Mouse (Mus musculus) mouse trophoblast stem cell (cell line): Measurements from ENCODE around the gene Zbtb20.

Experiments used
- in situ Hi-C, 2 experiments: fragments of 300-500 bp; cut with MseI, MboI; formaldehyde crosslinking; loops; 2 replicates in 1 of 2; 3 replicates in 1 of 2; pipeline ENCODE4 v1.15.1; 2025

The Zbtb20 gene

DNA sequence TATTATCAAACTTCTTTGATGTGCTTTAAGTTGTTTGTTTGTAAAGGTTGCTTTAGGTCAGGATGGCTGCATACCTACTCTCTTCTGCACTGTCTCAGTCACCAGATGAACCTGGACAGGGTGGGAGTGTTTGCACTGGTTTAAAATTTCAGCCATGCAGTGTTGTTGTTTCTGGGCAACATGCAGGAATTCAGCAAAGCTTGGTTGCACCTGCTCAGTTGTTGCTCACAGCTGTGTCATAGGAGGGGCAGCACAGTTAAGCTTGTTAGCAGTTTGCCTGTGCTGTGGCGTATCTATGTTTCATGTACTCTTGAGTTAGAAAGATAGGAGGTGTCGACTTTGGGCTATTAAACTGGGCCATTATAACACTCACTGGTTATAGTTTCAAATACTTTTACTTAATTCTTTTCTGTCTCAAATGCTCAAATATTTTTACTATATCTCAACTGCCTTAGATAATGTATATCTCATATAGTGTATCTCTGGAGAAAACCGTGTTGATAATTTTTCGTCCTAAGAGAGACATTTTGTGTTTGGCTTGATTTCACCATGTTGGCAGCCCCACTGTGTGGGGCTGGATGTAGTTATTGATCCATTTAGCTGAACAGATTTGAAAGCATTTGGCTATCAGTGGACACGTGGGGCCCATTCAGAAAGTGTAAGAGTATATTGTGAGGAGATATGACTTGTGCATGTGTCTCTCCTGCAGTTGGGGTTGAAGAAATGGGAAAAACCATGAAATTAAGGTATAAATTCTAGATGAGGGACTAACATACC is 197.3 kb downstream of the Zbtb20 start:
- in situ Hi-C loops: no loop called here

DNA sequence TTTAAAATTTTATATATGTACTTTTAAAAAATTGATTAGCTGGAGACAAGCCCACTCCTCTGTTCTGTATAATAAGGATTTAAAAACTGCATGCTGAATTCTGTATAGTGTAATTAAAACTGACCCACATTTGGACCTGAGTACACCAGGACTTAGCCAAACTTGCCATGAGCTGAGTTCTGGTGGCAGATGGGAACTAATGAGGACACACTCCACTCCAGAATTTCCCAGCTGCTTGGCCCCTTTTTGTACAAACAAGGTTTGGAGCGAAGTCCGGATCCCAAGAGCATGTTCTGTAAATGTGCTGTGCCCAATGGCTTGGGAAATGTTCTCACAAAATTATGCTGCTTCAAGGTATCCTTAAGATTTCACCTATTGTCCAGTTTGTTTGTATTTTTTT is 204.7 kb downstream of the Zbtb20 start:
- in situ Hi-C loops: no loop called here

DNA sequence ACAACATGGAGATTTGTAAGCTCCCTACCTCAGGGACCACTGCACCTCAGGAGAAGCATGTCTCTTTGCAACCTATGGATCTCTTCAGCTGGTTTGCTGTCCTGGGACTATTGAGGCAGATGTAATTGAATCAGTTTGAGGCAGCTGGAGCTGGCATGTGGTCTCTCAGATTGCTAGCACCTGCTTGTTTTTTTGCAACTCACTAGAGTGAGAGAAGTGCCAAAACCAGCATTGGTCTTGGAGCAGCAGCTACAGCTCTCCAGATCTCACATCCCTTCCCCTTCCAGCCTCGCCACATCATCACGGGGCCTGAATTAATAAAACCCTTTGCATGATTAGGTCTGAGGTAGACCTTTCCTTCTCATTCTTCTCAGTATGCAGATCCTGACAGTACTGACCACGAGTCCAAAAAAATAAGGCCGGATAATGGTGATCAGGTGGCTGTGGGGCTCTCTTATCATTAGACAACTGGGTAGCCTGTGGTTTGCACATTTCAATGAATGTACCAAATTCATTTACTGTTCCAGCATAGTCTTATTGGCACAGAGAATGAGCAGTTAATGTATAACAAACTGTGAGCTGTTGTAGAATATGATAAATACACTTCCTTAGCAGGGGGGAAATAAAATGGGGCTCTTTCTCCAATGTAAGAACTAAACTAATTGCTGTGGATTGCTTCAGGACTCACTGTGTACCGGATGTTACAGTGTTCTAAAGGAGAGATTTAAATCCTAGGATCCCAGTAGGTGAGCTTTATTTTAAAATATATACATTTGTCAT is 205.4 kb downstream of the Zbtb20 start:
- in situ Hi-C loops: no loop called here

DNA sequence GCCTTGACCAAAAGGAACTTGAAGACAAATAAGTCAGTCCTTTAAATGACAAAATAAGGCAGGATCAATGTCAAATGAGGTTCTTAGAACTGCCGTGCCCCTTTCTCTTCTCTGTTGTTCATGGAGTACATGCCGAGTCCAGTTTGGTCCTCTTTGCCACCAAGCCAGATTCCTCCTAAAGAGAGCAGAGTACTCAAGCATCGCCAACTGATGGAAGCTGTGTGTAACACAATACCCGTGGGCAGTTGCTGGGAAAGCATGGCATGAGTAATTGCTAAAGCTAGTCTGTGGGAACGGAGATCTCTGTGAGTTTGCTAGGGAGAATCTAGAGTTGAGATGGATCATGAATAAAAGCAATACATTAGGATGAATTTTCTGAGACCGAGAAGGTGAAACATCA is 206.3 kb downstream of the Zbtb20 start:
- in situ Hi-C loops: no loop called here

DNA sequence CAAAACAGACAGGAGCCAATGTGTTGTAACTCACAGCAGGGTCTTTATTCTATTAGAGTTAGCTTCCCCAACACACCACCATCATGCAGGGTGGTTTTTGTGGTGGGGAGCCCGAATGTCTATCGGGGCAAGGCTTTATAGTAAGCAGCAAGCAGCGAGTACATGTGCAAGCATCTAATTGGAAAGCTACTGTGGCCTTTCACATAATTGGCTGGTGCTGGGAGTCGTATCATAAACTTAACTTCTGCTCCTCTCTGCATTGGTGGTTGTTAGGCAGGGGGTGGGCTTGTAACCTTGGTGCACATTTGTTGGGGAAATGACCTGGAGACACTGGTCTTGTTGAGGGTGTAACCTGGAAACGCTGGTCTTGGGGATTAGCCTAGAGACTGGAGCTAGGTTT is 207.1 kb downstream of the Zbtb20 start:
- in situ Hi-C loops: no loop called here

DNA sequence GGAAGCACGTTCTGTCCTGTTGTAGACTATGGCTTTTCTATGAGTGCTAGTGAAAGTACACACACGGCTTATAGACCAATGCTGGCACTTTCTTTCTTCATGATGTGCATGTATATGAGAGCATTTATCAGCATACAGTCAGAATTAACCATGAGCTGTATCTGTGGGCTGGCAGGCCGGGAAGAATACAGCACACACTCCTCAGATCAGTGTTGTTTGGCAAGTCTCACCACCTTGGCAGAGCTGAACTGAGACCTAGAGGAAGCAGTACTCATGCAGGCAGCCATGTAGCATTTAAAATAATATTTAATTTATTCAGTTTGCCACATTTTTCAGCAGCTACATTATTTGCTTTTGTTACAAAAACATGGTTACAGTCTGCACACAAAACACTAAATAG is 214.5 kb downstream of the Zbtb20 start:
- in situ Hi-C loops: no loop called here

DNA sequence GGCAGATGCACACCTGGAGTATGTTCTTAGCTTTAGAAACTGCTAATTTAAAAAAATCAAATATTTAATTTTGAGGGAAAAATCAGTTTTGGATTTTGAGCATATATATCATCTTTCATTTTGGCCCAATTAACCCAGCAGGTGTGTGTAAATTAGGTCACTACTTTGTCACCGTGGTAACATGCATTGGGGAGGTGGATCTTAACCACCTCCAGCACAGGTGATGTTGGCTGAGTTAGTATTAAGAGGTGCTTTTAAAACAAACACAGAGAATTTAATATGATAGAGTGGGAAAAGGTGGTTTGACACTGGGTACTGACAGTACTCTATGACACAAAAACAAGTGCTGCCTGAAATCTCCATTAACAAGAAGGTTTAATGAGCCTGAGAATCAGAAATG is 218.5 kb downstream of the Zbtb20 start:
- in situ Hi-C loops: no loop called here

DNA sequence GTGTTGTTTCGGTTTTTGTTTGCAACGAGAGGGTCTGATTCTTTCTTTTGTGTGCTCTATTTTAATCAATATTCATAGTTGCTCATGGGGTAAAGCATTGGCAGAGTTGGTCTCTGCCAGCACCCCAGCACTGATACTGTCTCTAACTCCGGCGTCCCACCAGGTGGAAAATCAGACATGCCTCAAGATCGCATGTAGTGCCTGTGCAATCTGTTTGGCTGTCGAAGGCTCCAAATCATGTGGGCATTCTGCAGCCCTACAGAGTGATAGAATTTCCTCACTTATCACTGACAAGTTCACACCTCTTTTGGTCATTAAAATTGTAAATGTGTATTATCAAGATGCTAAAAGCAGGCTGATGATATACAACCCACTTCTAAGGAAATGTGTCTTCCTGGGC is 219.1 kb downstream of the Zbtb20 start:
- in situ Hi-C loops: no loop called here

DNA sequence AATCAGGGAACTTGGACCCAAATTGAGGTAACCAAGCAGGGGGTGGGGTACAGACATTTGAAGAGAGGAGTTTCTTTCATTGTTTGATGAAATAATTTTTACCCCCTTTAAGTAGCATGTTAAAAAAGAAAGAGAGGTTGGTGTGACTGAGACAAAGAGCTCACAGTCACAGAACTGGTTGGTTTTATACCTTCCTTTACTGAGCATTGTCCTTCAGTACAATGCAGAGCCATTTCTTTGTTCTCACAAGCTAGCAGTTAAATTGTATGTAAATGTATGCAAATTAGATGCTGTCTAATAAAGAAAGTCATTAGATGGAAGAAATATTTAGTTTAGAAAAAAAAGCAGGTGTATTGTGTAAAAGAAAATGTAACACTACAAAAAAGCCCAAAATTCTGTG is 220.4 kb downstream of the Zbtb20 start:
- in situ Hi-C loops: no loop called here

DNA sequence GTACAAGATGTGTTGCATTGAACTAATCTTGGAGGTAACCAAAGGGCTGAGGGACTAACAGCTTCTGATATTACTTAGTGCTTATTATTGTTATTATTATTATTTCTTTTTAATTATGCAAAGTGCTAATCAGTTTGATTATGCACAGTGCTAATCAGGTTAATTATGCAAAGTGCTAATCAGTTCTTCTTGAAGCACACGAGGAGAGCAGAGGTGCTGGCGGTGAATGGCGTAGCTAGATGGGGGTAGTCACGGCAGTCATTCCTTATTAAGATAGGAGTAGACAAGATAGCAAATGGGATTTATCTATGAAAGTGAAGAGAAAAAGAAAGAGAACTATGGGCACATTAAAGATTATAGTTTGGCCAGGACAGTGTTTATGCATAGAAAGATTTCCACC is 222.5 kb downstream of the Zbtb20 start:
- in situ Hi-C loops: no loop called here

DNA sequence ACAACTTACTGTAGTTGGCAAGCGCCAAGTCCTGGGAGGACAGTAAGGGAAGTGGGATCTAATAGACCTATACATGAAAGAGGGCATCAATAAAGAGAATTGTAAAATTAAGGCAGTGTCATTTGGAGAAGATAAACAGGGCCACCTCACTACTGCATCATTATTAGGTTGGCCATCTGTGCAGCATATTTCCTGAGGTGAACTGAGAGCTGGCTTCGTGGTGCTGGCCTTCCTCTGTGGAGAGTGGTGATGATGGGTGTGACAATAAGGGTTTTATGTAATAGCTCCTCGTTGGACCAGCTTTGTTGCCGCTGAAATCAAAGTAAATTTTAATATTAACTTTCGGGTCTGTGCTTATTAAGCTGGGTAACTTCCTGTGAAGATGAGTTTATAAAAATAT is 223.0 kb downstream of the Zbtb20 start:
- in situ Hi-C loops: no loop called here

DNA sequence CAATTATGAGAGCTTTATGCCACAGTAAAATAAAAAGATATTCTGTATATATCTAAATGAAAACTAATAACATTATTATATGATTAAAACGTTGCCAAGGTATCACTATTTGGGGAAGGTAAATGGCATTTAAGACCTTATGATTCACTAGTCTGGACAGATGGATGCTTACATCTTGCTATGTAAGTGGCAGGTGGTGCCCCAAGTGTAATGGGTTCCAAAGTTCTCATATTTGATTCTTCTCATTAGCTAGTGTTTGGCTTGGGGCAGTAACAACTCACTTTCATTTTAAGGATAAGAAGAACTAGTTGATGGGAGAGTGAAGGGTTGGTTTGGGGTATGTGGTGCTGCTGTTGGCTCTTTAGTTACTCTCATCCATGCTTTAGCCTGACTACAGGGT is 235.6 kb downstream of the Zbtb20 start:
- in situ Hi-C loops: no loop called here

DNA sequence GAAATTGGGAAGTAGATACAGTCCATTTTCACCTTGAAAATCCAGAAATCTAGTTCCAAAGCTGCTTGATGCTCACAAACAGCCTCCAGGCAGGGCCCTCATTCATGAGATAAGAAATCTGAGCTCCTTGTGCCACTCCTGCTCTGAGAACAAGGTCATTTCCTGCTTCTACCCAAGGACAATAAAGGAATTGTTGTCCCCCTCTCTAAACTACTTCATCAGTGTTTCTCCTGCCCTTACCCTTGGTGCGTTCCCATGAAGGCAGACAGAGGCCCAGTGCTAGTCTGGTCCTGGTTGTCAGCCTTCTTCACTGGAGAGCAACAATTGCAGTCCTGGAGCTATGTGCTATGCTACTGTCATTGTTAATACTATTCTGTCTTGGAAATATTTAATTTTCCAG is 238.3 kb downstream of the Zbtb20 start:
- in situ Hi-C loops: no loop called here

DNA sequence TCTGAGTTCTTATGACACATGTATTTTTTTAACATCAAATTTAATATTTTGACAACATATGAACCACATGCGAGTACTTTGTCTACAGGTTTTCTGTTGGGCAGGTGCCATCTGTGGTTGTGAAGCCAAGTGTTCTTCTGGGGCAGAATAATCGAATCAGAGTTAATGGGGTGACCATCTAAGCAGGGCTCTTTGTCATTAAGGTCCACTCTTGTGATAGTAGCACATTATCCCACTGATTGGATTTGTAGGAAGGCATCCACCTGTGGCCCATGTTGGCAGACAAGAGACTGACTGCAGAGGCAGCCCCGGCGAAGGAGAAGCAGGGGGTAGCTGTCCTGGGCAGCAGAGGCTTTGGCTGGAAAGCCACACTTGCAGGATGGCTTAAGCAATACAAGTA is 254.3 kb downstream of the Zbtb20 start:
- in situ Hi-C loops: no loop called here

DNA sequence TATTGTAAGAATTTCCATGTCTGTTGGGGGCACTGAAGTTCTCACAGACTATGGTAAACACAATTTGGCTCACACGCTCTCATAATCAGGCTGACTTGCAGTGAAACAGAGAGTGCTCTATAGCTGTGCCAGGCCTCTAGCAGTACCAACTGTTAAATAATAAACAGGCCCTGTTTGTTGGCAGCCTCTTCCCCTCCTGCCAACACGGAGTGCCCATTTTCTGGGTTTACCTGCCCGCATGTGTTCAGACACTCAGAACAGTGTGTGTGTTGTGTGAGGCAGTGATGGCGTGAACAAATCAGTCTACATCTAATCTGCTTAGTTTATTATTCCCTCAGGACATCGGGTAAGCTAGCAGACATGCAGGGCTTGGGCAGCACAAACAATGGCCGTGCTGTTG is 254.9 kb downstream of the Zbtb20 start:
- in situ Hi-C loops: no loop called here

DNA sequence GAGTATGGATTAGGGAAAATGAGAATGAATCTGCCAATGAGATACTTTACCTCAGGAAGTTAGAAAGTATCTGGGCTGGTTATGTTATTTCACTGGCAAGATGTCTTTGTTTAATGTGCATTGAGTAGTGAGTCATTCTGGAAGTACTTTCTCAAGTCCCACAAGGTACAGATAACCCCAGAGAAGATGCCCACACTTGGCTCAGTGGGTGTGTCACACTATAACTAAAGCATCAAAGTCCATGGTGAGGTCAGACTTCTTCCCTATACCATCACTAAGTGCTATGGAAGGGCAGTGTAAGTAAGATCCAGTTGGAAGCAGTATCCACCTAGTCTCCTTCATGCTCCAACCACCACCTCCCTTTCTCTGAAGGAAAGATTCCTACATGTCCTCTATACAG is 255.4 kb downstream of the Zbtb20 start:
- in situ Hi-C loops: no loop called here

DNA sequence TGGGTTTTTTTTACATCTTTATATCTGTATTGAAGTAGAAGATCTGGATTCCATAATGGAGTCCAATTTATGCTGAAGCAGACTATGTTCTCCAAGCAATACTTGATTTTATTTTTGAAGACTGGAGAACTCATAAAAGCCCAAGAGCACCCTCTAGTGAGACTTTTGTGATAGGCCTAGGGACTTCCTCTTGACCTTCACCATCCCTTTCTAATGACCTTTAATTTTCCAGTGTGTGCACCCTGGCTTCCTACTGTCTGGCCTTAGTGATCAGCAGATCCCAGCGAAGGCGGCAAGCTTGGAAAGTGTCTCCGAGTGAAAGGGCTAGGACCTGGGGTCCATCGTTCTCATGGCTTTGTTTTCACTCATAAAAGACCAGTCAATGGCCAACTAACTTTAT is 292.8 kb downstream of the Zbtb20 start:
- in situ Hi-C loops: no loop called here

DNA sequence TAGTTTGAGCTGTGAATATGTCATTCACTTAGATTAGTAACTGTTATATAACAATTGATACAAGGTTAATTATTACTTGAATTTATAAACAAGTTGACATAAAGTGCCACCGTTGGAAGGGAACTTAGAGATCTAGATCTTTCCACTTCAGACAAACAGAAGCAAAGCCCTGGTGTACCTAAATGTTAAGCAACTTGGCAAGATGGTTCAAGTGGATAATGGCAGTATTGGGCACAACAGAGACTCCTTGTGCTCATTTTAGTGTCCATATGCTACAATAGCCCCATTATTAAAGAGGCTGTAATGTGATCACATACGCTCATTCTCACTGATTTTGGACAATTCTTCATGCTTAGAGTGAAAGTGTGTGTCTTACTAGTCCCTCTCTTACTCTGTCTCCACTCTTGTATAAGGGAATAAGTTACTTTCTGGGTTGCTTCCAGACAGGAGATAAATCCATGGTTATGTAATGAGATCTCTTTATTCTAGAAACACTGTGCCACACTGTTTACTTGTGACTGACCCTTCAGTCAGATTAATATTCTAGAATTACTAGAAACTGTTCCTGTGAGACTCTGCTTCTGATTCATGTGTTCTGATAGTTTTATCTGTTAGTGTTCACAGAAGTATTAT is 293.7 kb downstream of the Zbtb20 start:
- in situ Hi-C loops: no loop called here

DNA sequence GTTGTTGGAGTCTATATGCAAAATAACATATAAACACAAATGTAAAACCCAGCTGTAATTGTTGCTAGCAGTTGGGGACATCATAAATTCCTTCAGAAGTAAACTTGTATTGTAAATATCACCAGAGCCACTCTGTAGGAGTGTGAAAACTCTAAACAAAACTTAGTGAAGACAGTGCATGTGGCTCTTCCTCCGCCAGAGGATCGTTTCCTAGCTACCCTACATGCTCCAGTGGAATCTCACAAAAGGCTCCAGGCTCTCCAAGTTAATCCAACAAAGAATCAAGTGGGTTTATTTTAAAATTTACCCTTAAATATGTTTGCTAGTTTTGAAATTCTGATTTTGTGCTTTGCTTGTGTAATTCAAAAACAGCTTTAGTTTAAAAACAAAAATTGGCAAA is 296.5 kb downstream of the Zbtb20 start:
- in situ Hi-C loops: no loop called here

DNA sequence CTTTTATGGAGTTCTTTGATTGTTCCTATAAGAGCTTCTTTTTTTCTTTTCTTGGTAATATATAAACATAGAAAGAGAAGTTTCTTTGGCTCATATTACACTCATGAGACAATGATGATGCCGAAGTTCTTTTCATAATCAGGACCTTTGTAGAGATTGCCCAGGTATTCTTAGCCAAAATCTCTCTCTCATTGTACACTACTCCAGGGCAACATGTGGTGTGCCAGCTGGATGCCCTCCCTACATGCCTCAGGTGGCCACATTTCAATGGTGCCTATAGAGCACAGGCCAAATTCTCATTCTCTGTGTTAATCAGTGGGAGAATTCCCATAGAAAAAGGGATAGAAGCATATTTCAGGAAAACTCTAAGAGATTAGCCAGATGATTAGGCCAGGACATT is 297.2 kb downstream of the Zbtb20 start:
- in situ Hi-C loops: no loop called here

DNA sequence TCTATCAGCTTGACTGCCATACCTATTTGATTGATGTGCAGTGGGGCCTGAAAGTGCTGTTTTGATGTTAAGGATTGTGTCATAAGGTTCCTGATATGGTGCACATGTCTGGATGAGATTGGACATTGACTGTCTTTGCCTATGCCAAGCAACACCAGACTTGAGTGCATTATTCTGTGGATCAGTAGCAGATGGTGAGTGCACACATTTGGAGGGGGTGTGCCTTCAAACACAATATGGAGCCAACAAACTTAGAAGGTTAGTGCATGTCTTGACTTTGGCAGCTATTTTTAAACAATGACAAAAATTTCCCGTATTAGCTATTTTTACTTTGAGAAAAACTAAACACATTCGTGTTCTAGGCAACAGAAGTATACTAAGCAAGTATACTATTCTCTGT is 299.1 kb downstream of the Zbtb20 start:
- in situ Hi-C loops: no loop called here

DNA sequence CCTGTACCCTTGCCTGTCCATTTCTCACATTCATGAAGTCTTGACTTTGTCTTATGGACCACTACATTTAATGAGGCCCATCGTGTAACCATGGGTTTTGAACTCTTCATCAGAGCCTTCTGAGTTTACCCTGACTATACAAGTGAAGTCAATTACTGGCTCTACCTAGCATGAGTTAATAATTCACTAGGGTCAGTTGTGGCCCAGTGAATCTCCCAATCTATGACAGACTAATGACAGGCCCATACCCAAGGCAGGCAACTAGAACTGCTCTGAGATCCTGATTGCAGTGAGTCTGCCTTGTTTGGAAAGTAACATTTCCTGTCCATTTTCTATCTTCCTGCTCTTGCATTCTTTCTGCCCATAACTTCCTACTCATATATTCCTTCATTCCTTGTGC is 305.4 kb downstream of the Zbtb20 start:
- in situ Hi-C loops: no loop called here

DNA sequence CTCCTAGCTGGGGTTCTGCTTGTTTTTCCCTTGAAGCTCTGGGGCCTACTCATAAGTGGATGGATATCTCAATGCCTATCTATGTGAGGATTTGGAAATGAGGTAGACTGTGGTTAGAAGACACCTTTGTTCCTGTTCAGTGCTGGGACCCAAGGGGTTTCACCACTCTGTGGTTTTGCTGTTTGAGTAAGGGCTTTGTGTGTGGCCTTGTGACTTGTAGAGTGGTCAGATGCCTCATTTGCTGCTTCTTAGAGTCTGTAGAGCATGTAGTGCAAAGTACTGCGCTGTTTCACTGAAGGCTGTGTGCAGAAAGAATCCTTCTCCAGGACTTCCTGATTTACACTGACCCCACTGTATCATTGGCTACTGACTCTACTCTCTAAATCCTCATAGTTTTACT is 314.7 kb downstream of the Zbtb20 start:
- in situ Hi-C loops: no loop called here
